Mouse (Mus musculus) retina, adult 2 months (tissue): ENCODE measurements around the gene Tmem255b.
A peak's percentile ranks its signal among the peaks of the same experiment; 100 is the strongest.

ENCODE experiments used
- DNase-seq: peaks from one replicate; pipeline ENCODE4 v3.0.0-alpha.2; 2012; ENCODE audit warnings: low read depth, low spot score

Tmem255b gene

GRCm38 (mm10) chr8:13491491-13492010, 56.6 kb downstream of the Tmem255b start:
- no peak for DNase-seq

GRCm38 (mm10) chr8:13492198-13492995, 57.4 kb downstream of the Tmem255b start:
- DNase-seq, result peak; percentile 53

- no peak for DNase-seq
Measured at GRCm38 (mm10) chr8:13493011-13493410, 58.0 kb downstream of the Tmem255b start.

- DNase-seq, result peak; percentile 69
Measured at GRCm38 (mm10) chr8:13493858-13494631, 59.1 kb downstream of the Tmem255b start, which contains the start of gene Gas6. TSS of gene Gas6 (minus strand) at chr8:13494490.

- no peak for DNase-seq
Measured at GRCm38 (mm10) chr8:13501221-13501620, 66.2 kb downstream of the Tmem255b start.

GRCm38 (mm10) chr8:13503936-13504606, 69.1 kb downstream of the Tmem255b start:
- DNase-seq, result no peak

GRCm38 (mm10) chr8:13504894-13505674, 70.1 kb downstream of the Tmem255b start:
- no peak for DNase-seq

- DNase-seq, result peak; percentile 88
Measured at GRCm38 (mm10) chr8:13506849-13507248, 71.9 kb downstream of the Tmem255b start.

- no peak for DNase-seq
Measured at GRCm38 (mm10) chr8:13507284-13507937, 72.4 kb downstream of the Tmem255b start.

- no peak for DNase-seq
Measured at GRCm38 (mm10) chr8:13512016-13512415, 77.0 kb downstream of the Tmem255b start.

GRCm38 (mm10) chr8:13512677-13513076, 77.7 kb downstream of the Tmem255b start:
- DNase-seq, result no peak

- peak; percentile 64 for DNase-seq
Measured at GRCm38 (mm10) chr8:13513556-13514370, 78.8 kb downstream of the Tmem255b start.

- no peak for DNase-seq
Measured at GRCm38 (mm10) chr8:13516011-13516442, 81.0 kb downstream of the Tmem255b start.

- DNase-seq, result no peak
Measured at GRCm38 (mm10) chr8:13516728-13517127, 81.7 kb downstream of the Tmem255b start.

- no peak for DNase-seq
Measured at GRCm38 (mm10) chr8:13517284-13517781, 82.3 kb downstream of the Tmem255b start.
